Mouse (Mus musculus) bone marrow, adult 2 months (tissue): ENCODE results near the gene Spdl1.

ENCODE experiments used
- CTCF ChIP-seq: fragments of 200-500 bp; IDR thresholded peaks from 2 replicates; pipeline ENCODE4 v1.5.1; 2011; ENCODE audit warnings: low read length, control low read depth; ENCODE audit not compliant: control insufficient read depth, insufficient read depth
- POLR2A ChIP-seq: fragments of 200-500 bp; IDR thresholded peaks from 2 replicates; pipeline ENCODE4 v1.6.1; 2011; ENCODE audit warnings: low read depth, mild to moderate bottlenecking, control low read depth, low read length, borderline replicate concordance; ENCODE audit not compliant: control insufficient read depth

DNA sequence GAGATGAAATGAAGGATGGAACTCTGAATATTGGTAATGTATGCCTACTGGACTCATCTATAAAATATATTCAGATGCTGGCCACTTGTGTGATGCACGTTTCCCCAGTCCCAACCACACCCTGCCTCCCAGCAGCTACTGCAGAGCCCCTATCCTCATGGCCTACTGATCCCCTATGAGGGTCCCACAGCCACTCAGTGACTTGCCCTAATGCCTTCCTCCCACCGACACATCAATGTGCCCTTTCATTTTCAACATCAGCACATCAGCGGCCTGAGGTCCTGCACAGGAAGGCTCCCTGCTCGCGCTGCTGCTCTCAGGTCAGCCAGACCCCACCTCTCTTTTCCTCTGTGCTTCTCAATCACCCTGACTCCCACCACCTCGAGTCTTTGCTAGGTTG is 19.1 kb downstream of the Spdl1 start:
- TF ChIP-seq POLR2A (no peak), CTCF (no peak)
